Mouse (Mus musculus) midbrain, embryonic 10.5 days (tissue): Measurements from ENCODE around the gene AC124502.3. TPM values are rescaled to one million over a fixed set of nuclear protein-coding genes. Genes with fewer than 3 reads are reported as not detected.
A peak's percentile ranks its signal among the peaks of the same experiment; 100 is the strongest.

Experiments used
- DNase-seq: peaks from one replicate; pipeline ENCODE4 v3.0.0-alpha.2; 2017; ENCODE audit warnings: low spot score
- H3K27ac ChIP-seq: fragments of 300-500 bp; sonication (generic); replicated peaks from 2 replicates; pipeline ENCODE4 v1.5.1; 2016; ENCODE audit warnings: mild to moderate bottlenecking
- H3K27me3 ChIP-seq: fragments of 300-500 bp; sonication (generic); 2 replicates; pipeline ENCODE4 v1.6.1; 2016; ENCODE audit warnings: low read depth, mild to moderate bottlenecking; ENCODE audit not compliant: poor library complexity, severe bottlenecking
- H3K36me3 ChIP-seq: fragments of 300-500 bp; sonication (generic); 2 replicates; pipeline ENCODE4 v1.6.1; 2016; ENCODE audit warnings: mild to moderate bottlenecking, moderate library complexity
- H3K4me1 ChIP-seq: fragments of 300-500 bp; sonication (generic); 2 replicates; pipeline ENCODE4 v1.6.1; 2016
- H3K4me3 ChIP-seq: fragments of 300-500 bp; sonication (generic); 2 replicates; pipeline ENCODE4 v1.5.1; 2016; ENCODE audit warnings: mild to moderate bottlenecking, moderate library complexity
- H3K9me3 ChIP-seq: fragments of 300-500 bp; sonication (generic); replicated peaks from 2 replicates; pipeline ENCODE4 v1.6.1; 2016; ENCODE audit warnings: mild to moderate bottlenecking
- WGBS: fragments of 180-500 bp; shearing (Covaris S2); methylation state at CpG from one replicate; pipeline ENCODE4 v1.1.7; 2016; 5-methylcytosine and 5-hydroxymethylcytosine counted together
- polyA plus RNA-seq: library from polyadenylated mRNA; unstranded; fragments of >200 nt; fragmentation: Nextera tagmentation; extraction: Ambion mirVana; gene quantifications from 2 replicates; pipeline ENCODE4 v1.2.1, GENCODE M21; 2016

Gene AC124502.3
- polyA plus RNA-seq, 1 experiment from 2014 or later, result 2.2 TPM

- no peaks in the 10 kb centered on the region for H3K9me3 ChIP-seq
- H3K27me3 ChIP-seq, result peaks cover 77% of the 10 kb centered on the region
- 17% methylated on average over 9 of the region's 9 CpGs for WGBS
- no peak overlapping the region for H3K4me3 ChIP-seq
- no peak overlapping the region for H3K27ac ChIP-seq
- H3K4me1 ChIP-seq, result peaks cover 57% of the 10 kb centered on the region
- peaks cover 8% of the 10 kb centered on the region for H3K36me3 ChIP-seq
- DNase-seq, result peak; percentile 78
Measured at GRCm38 (mm10) chr19:5053909-5054308, 15.2 kb downstream of the AC124502.3 start.

GRCm38 (mm10) chr19:5056251-5056650, 17.6 kb downstream of the AC124502.3 start:
- Histone ChIP-seq H3K9me3 (no peaks in the 10 kb centered on the region), H3K27me3 (peaks cover 64% of the 10 kb centered on the region), H3K36me3 (no peaks in the 10 kb centered on the region), H3K4me1 (peaks cover 57% of the 10 kb centered on the region), H3K4me3 (0 out of 2 replicates have a peak overlapping the region, but pooled peaks have one; percentile 14), H3K27ac (no peak overlapping the region; the same call in 1 of the 2 replicates)
- peak; percentile 67 for DNase-seq
- 13% methylated on average over 6 of the region's 6 CpGs for WGBS

GRCm38 (mm10) chr19:5057876-5058775, 19.4 kb downstream of the AC124502.3 start:
- peaks cover 42% of the 10 kb centered on the region for H3K4me1 ChIP-seq
- no peak overlapping the region for H3K4me3 ChIP-seq
- no peak for DNase-seq
- H3K27ac ChIP-seq, result peak overlapping the region; percentile 46
- peaks cover 45% of the 10 kb centered on the region for H3K27me3 ChIP-seq
- H3K36me3 ChIP-seq, result no peaks in the 10 kb centered on the region
- no peaks in the 10 kb centered on the region for H3K9me3 ChIP-seq
- 32% methylated on average over 16 of the region's 16 CpGs for WGBS

GRCm38 (mm10) chr19:5058801-5059771, 20.4 kb downstream of the AC124502.3 start:
- H3K36me3 ChIP-seq, result no peaks in the 10 kb centered on the region
- WGBS, result 12% methylated on average over 10 of the region's 10 CpGs
- H3K27me3 ChIP-seq, result peaks cover 36% of the 10 kb centered on the region
- H3K27ac ChIP-seq, result peak overlapping the region; percentile 46
- no peak for DNase-seq
- peaks cover 42% of the 10 kb centered on the region for H3K4me1 ChIP-seq
- peak overlapping the region; percentile 15; the same call in 1 of the 2 replicates for H3K4me3 ChIP-seq
- H3K9me3 ChIP-seq, result no peaks in the 10 kb centered on the region

GRCm38 (mm10) chr19:5060365-5061330, 22.0 kb downstream of the AC124502.3 start:
- Histone ChIP-seq H3K36me3 (no peaks in the 10 kb centered on the region), H3K9me3 (no peaks in the 10 kb centered on the region), H3K4me1 (peaks cover 42% of the 10 kb centered on the region), H3K4me3 (no peak overlapping the region), H3K27ac (peak overlapping the region; percentile 56), H3K27me3 (peaks cover 29% of the 10 kb centered on the region)
- WGBS, result 36% methylated on average over 5 of the region's 5 CpGs
- DNase-seq, result no peak

GRCm38 (mm10) chr19:5062041-5062440, 23.4 kb downstream of the AC124502.3 start:
- H3K27ac ChIP-seq, result no peak overlapping the region
- H3K4me3 ChIP-seq, result no peak overlapping the region
- H3K9me3 ChIP-seq, result no peaks in the 10 kb centered on the region
- DNase-seq, result no peak
- peaks cover 40% of the 10 kb centered on the region for H3K4me1 ChIP-seq
- whole genome bisulfite sequencing, result 87% methylated on average over 5 of the region's 5 CpGs
- H3K36me3 ChIP-seq, result no peaks in the 10 kb centered on the region
- H3K27me3 ChIP-seq, result peaks cover 36% of the 10 kb centered on the region

- DNase-seq, result no peak
- Histone ChIP-seq H3K27me3 (peaks cover 36% of the 10 kb centered on the region), H3K9me3 (no peaks in the 10 kb centered on the region), H3K27ac (no peak overlapping the region), H3K4me3 (no peak overlapping the region), H3K4me1 (peaks cover 44% of the 10 kb centered on the region), H3K36me3 (no peaks in the 10 kb centered on the region)
- WGBS, result 71% methylated on average over 6 of the region's 6 CpGs
Measured at GRCm38 (mm10) chr19:5062446-5062845, 23.8 kb downstream of the AC124502.3 start.

- DNase-seq, result no peak
- 78% methylated on average over 7 of the region's 7 CpGs for WGBS
- Histone ChIP-seq H3K4me1 (peaks cover 45% of the 10 kb centered on the region), H3K36me3 (no peaks in the 10 kb centered on the region), H3K4me3 (no peak overlapping the region), H3K27me3 (peaks cover 51% of the 10 kb centered on the region), H3K9me3 (no peaks in the 10 kb centered on the region), H3K27ac (no peak overlapping the region)
Measured at GRCm38 (mm10) chr19:5065104-5065503, 26.4 kb downstream of the AC124502.3 start.

GRCm38 (mm10) chr19:5067040-5067799, 28.5 kb downstream of the AC124502.3 start:
- no peaks in the 10 kb centered on the region for H3K9me3 ChIP-seq
- peak overlapping the region; percentile 52 for H3K4me3 ChIP-seq
- peaks cover 65% of the 10 kb centered on the region for H3K27me3 ChIP-seq
- peak overlapping the region; percentile 74; the same call in 1 of the 2 replicates for H3K27ac ChIP-seq
- H3K4me1 ChIP-seq, result peaks cover 49% of the 10 kb centered on the region
- 9% methylated on average over 15 of the region's 15 CpGs for WGBS
- DNase-seq, result no peak
- H3K36me3 ChIP-seq, result no peaks in the 10 kb centered on the region

GRCm38 (mm10) chr19:5067867-5068569, 29.3 kb downstream of the AC124502.3 start, which contains the start of gene Cd248:
Gene Cd248 (plus strand): TSS chr19:5068078.
- DNase-seq, result peak; percentile 66
- peaks cover 65% of the 10 kb centered on the region for H3K27me3 ChIP-seq
- no peaks in the 10 kb centered on the region for H3K36me3 ChIP-seq
- H3K4me3 ChIP-seq, result peak within 1 kb of the TSS; percentile 52
- peak within 1 kb of the TSS; percentile 74 for H3K27ac ChIP-seq
- no peaks in the 10 kb centered on the region for H3K9me3 ChIP-seq
- H3K4me1 ChIP-seq, result peaks cover 57% of the 10 kb centered on the region
- 1% methylated on average over 56 of the region's 56 CpGs for WGBS
